ENCODE assay signal across 12 mouse cellular contexts in the genomic region with DNA sequence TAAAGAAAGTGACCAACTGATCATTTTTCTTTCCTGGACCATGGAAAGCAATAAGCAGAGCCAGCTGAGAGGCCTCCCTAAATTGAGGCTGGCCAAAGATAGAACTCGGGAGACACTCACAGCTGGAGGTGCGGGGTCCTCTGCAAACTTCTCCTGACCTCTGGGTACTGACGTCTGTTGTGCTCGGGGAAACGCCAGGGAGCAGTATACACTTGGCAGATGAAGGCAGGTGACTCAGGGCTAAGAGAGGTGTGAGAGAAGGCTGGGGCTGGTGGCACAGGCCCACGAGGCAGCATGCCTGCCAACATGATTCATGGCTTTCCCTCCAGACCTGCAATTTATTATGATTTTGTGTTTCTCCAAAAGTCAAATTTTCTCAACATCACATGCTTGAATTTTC.
DNase-seq lines count a peak whose midpoint lies in the region; ATAC-seq and TF ChIP-seq lines count a peak whose summit lies in the region.
"Had no signal": no experiment of that assay in that cellular context is flagged by ENCODE, and none has a peak within 500 bp of the region (broad histone marks: within the 10 kb centered on the region; RNA-seq: fewer than 3 reads in every experiment).

No protein-coding gene starts in this region.

- no peak for ATAC-seq in lung, embryonic 14.5 days (ENCODE audit: insufficient read depth)

- H3K4me1 ChIP-seq in lung, embryonic 14.5 days (ENCODE audit: insufficient read depth), result no peaks in the 10 kb centered on the region; the same call in 1 of the 2 replicates

- H3K4me3 ChIP-seq in lung, embryonic 14.5 days (ENCODE audit: low read depth, low read length), result no peak overlapping the region
- H3K4me3 ChIP-seq: neural tube, embryonic 13.5 days had no signal

- no peak overlapping the region for H3K4me2 ChIP-seq in lung, embryonic 14.5 days
- H3K4me2 ChIP-seq: midbrain, embryonic 11.5 days; neural tube, embryonic 13.5 days had no signal

- no peak overlapping the region for H3K27ac ChIP-seq in lung, embryonic 14.5 days (ENCODE audit: low read depth)
- H3K27ac ChIP-seq: neural tube, embryonic 13.5 days had no signal

- WGBS in lung, embryonic 14.5 days, result 27% methylated on average over 6 of the region's 6 CpGs

- DNase-seq in cerebellum, adult 11 months, result peak; percentile 21
- DNase-seq in cerebellum, postnatal 4 days (ENCODE audit: low spot score in 2 of 2), result no peak
- no peak for DNase-seq in lung, embryonic 14.5 days
- DNase-seq in lung, adult 18-20 months, result no peak
- peak; percentile 48 for DNase-seq in cerebellum, adult 8-10 months
- peak; percentile 56 for DNase-seq in heart, postnatal 4 days
- no peak for DNase-seq in spleen, postnatal 36 days (ENCODE audit: low spot score in 2 of 2)
- no peak for DNase-seq in c-Kit-positive CD71-positive TER-119-positive erythroid progenitor cells, embryonic 14.5 days (ENCODE audit: low spot score)
- DNase-seq: liver; spleen, adult 18-20 months had no signal

- no peak overlapping the region for H3K9ac ChIP-seq in lung, embryonic 14.5 days
- H3K9ac ChIP-seq: neural tube, embryonic 13.5 days had no signal

- H3K27me3 ChIP-seq in lung, embryonic 14.5 days (ENCODE audit: insufficient read depth, low read length), result no peaks in the 10 kb centered on the region
- H3K27me3 ChIP-seq: neural tube, embryonic 13.5 days had no signal

- no peaks in the 10 kb centered on the region for H3K9me3 ChIP-seq in lung, embryonic 14.5 days (ENCODE audit: low read depth, low read length)
- H3K9me3 ChIP-seq: neural tube, embryonic 13.5 days had no signal

- TF ChIP-seq CTCF in lung, embryonic 14.5 days (IDR thresholded peaks at IDR 0.05; ENCODE audit: low read depth), result 0 out of 2 replicates have a peak, but pooled peaks have one; percentile 14

- no peaks in the 10 kb centered on the region for H3K36me3 ChIP-seq in lung, embryonic 14.5 days (ENCODE audit: insufficient read depth)
- H3K36me3 ChIP-seq: neural tube, embryonic 13.5 days had no signal

Comparison
In these comparisons a context has a peak if more than half of its experiments do, and no peak if none do; other contexts are left out.
1. DNase-seq: peak in cerebellum, adult 11 months (single experiment), cerebellum, adult 8-10 months (single experiment) and heart, postnatal 4 days (single experiment); none in cerebellum, postnatal 4 days (0 of 2), lung, embryonic 14.5 days (single experiment), lung, adult 18-20 months (0 of 2), spleen, postnatal 36 days (0 of 2) and c-Kit-positive CD71-positive TER-119-positive erythroid progenitor cells, embryonic 14.5 days (single experiment).